Mouse (Mus musculus): ENCODE data around the gene Mettl25. TPM values are rescaled to one million over a fixed set of nuclear protein-coding genes. Genes with fewer than 3 reads are reported as not detected.
A peak's percentile ranks its signal among the peaks of the same experiment; 100 is the strongest.

Gene Mettl25
- polyA plus RNA-seq (2014; fragmentation: Nextera tagmentation; extraction: Ambion mirVana), result 11.0 and 12.2 TPM in 2 replicates

- H3K27ac ChIP-seq (replicated peaks in 1 of 2; ENCODE audit: control insufficient read depth in 1 of 2, insufficient read depth in 1 of 2, low read depth in 2 of 2, low read length in 2 of 2), result peak within 1 kb of the TSS; percentile 95 to 99
- H3K27me3 ChIP-seq (ENCODE audit: control insufficient read depth, insufficient read depth, low read length), result no peaks in the 10 kb centered on the region
- peak within 1 kb of the TSS; percentile 91 for H3K4me2 ChIP-seq (ENCODE audit: low read length)
- H3K9me3 ChIP-seq (ENCODE audit: control insufficient read depth, low read length), result no peaks in the 10 kb centered on the region
- H3K4me3 ChIP-seq (ENCODE audit: control insufficient read depth in 1 of 2, insufficient read depth in 1 of 2, low read depth in 1 of 2, low read length in 2 of 2), result peak within 1 kb of the TSS; percentile 71 to 84
- peaks cover 2 to 3% of the 10 kb centered on the region in 2 experiments for H3K4me1 ChIP-seq (ENCODE audit: control insufficient read depth in 2 of 2, insufficient read depth in 2 of 2, low read length in 2 of 2)
- peak within 1 kb of the TSS; percentile 84 for H3K9ac ChIP-seq (ENCODE audit: low read length)
- peaks cover 41% of the 10 kb centered on the region for H3K36me3 ChIP-seq (ENCODE audit: control insufficient read depth, insufficient read depth, low read length)
- under 1% methylated on average over 88 of the region's 90 CpGs for WGBS
- peak; percentile 98 for ATAC-seq (ENCODE audit: insufficient number of reproducible peaks, insufficient read depth, low FRiP score, low read depth)
Observed at GRCm38 (mm10) chr10:105840928-105841888, at the start of gene Mettl25, which contains the start of gene Ccdc59. Mettl25 (minus strand) TSS chr10:105841380. Ccdc59 (plus strand) TSS chr10:105841067.

- Histone ChIP-seq H3K27ac (replicated peaks in 1 of 2; ENCODE audit: control insufficient read depth in 1 of 2, insufficient read depth in 1 of 2, low read depth in 2 of 2, low read length in 2 of 2) (no peak overlapping the region), H3K9me3 (ENCODE audit: control insufficient read depth, low read length) (no peaks in the 10 kb centered on the region), H3K4me1 (ENCODE audit: control insufficient read depth in 2 of 2, insufficient read depth in 2 of 2, low read length in 2 of 2) (no peaks in the 10 kb centered on the region), H3K36me3 (ENCODE audit: control insufficient read depth, insufficient read depth, low read length) (no peaks in the 10 kb centered on the region), H3K27me3 (ENCODE audit: control insufficient read depth, insufficient read depth, low read length) (no peaks in the 10 kb centered on the region), H3K4me2 (ENCODE audit: low read length) (no peak overlapping the region), H3K4me3 (ENCODE audit: control insufficient read depth in 1 of 2, insufficient read depth in 1 of 2, low read depth in 1 of 2, low read length in 2 of 2) (no peak overlapping the region), H3K9ac (ENCODE audit: low read length) (no peak overlapping the region)
- no peak for ATAC-seq (ENCODE audit: insufficient number of reproducible peaks, insufficient read depth, low FRiP score, low read depth)
- WGBS, result 47% methylated on average over 4 of the region's 4 CpGs
Observed at GRCm38 (mm10) chr10:105867312-105867711, 26.1 kb upstream of the Mettl25 start.

GRCm38 (mm10) chr10:105851136-105851535 lies 10.0 kb upstream of the Mettl25 start:
- Histone ChIP-seq H3K9me3 (ENCODE audit: control insufficient read depth, low read length) (no peaks in the 10 kb centered on the region), H3K27ac (replicated peaks in 1 of 2; ENCODE audit: control insufficient read depth in 1 of 2, insufficient read depth in 1 of 2, low read depth in 2 of 2, low read length in 2 of 2) (peak overlapping the region; percentile 38 to 41; a peak in 3 of 4 replicates), H3K36me3 (ENCODE audit: control insufficient read depth, insufficient read depth, low read length) (peaks cover 41% of the 10 kb centered on the region), H3K4me1 (ENCODE audit: control insufficient read depth in 2 of 2, insufficient read depth in 2 of 2, low read length in 2 of 2) (peaks cover 2 to 7% of the 10 kb centered on the region in 2 experiments; a peak in 2 of 4 replicates), H3K9ac (ENCODE audit: low read length) (no peak overlapping the region), H3K4me3 (ENCODE audit: control insufficient read depth in 1 of 2, insufficient read depth in 1 of 2, low read depth in 1 of 2, low read length in 2 of 2) (no peak overlapping the region), H3K4me2 (ENCODE audit: low read length) (peak overlapping the region; percentile 37; the same call in 1 of the 2 replicates), H3K27me3 (ENCODE audit: control insufficient read depth, insufficient read depth, low read length) (no peaks in the 10 kb centered on the region)
- WGBS, result 28% methylated on average over 4 of the region's 4 CpGs
- no peak for ATAC-seq (ENCODE audit: insufficient number of reproducible peaks, insufficient read depth, low FRiP score, low read depth)

GRCm38 (mm10) chr10:105850286-105850685 lies 9.1 kb upstream of the Mettl25 start:
- Histone ChIP-seq H3K9ac (ENCODE audit: low read length) (no peak overlapping the region), H3K4me2 (ENCODE audit: low read length) (no peak overlapping the region), H3K4me1 (ENCODE audit: control insufficient read depth in 2 of 2, insufficient read depth in 2 of 2, low read length in 2 of 2) (peaks cover 2 to 7% of the 10 kb centered on the region in 2 experiments; a peak in 2 of 4 replicates), H3K9me3 (ENCODE audit: control insufficient read depth, low read length) (no peaks in the 10 kb centered on the region), H3K36me3 (ENCODE audit: control insufficient read depth, insufficient read depth, low read length) (peaks cover 49% of the 10 kb centered on the region), H3K27me3 (ENCODE audit: control insufficient read depth, insufficient read depth, low read length) (no peaks in the 10 kb centered on the region), H3K4me3 (ENCODE audit: control insufficient read depth in 1 of 2, insufficient read depth in 1 of 2, low read depth in 1 of 2, low read length in 2 of 2) (no peak overlapping the region), H3K27ac (replicated peaks in 1 of 2; ENCODE audit: control insufficient read depth in 1 of 2, insufficient read depth in 1 of 2, low read depth in 2 of 2, low read length in 2 of 2) (no peak overlapping the region)
- WGBS, result 77% methylated on average over 5 of the region's 5 CpGs
- no peak for ATAC-seq (ENCODE audit: insufficient number of reproducible peaks, insufficient read depth, low FRiP score, low read depth)

GRCm38 (mm10) chr10:105842574-105842973 lies 1.4 kb upstream of the Mettl25 start:
- no peak overlapping the region; a peak in 1 of 4 replicates for H3K4me3 ChIP-seq (ENCODE audit: control insufficient read depth in 1 of 2, insufficient read depth in 1 of 2, low read depth in 1 of 2, low read length in 2 of 2)
- ATAC-seq (ENCODE audit: insufficient number of reproducible peaks, insufficient read depth, low FRiP score, low read depth), result no peak
- 83% methylated on average over 7 of the region's 7 CpGs for WGBS

GRCm38 (mm10) chr10:105834627-105835228 lies 6.5 kb downstream of the Mettl25 start:
- Histone ChIP-seq H3K9me3 (ENCODE audit: control insufficient read depth, low read length) (no peaks in the 10 kb centered on the region), H3K36me3 (ENCODE audit: control insufficient read depth, insufficient read depth, low read length) (peaks cover 12% of the 10 kb centered on the region), H3K4me2 (ENCODE audit: low read length) (no peak overlapping the region), H3K9ac (ENCODE audit: low read length) (no peak overlapping the region), H3K4me3 (ENCODE audit: control insufficient read depth in 1 of 2, insufficient read depth in 1 of 2, low read depth in 1 of 2, low read length in 2 of 2) (no peak overlapping the region), H3K27ac (replicated peaks in 1 of 2; ENCODE audit: control insufficient read depth in 1 of 2, insufficient read depth in 1 of 2, low read depth in 2 of 2, low read length in 2 of 2) (no peak overlapping the region), H3K27me3 (ENCODE audit: control insufficient read depth, insufficient read depth, low read length) (no peaks in the 10 kb centered on the region), H3K4me1 (ENCODE audit: control insufficient read depth in 2 of 2, insufficient read depth in 2 of 2, low read length in 2 of 2) (no peaks in the 10 kb centered on the region)
- ATAC-seq (ENCODE audit: insufficient number of reproducible peaks, insufficient read depth, low FRiP score, low read depth), result no peak
- 61% methylated on average over 10 of the region's 10 CpGs for WGBS

More at GRCm38 (mm10) chr10:105842574-105842973, 1.4 kb upstream of the Mettl25 start:
- H3K36me3 ChIP-seq (ENCODE audit: control insufficient read depth, insufficient read depth, low read length), result peaks cover 55% of the 10 kb centered on the region
- H3K9me3 ChIP-seq (ENCODE audit: control insufficient read depth, low read length), result no peaks in the 10 kb centered on the region
- no peak overlapping the region for H3K9ac ChIP-seq (ENCODE audit: low read length)
- H3K4me1 ChIP-seq (ENCODE audit: control insufficient read depth in 2 of 2, insufficient read depth in 2 of 2, low read length in 2 of 2), result peaks cover 2 to 3% of the 10 kb centered on the region in 2 experiments
- H3K4me2 ChIP-seq (ENCODE audit: low read length), result peak overlapping the region; percentile 91
- no peak overlapping the region for H3K27ac ChIP-seq (replicated peaks in 1 of 2; ENCODE audit: control insufficient read depth in 1 of 2, insufficient read depth in 1 of 2, low read depth in 2 of 2, low read length in 2 of 2)
- H3K27me3 ChIP-seq (ENCODE audit: control insufficient read depth, insufficient read depth, low read length), result no peaks in the 10 kb centered on the region

- Histone ChIP-seq H3K4me2 (ENCODE audit: low read length) (no peak overlapping the region), H3K27me3 (ENCODE audit: control insufficient read depth, insufficient read depth, low read length) (no peaks in the 10 kb centered on the region), H3K4me3 (ENCODE audit: control insufficient read depth in 1 of 2, insufficient read depth in 1 of 2, low read depth in 1 of 2, low read length in 2 of 2) (no peak overlapping the region), H3K27ac (replicated peaks in 1 of 2; ENCODE audit: control insufficient read depth in 1 of 2, insufficient read depth in 1 of 2, low read depth in 2 of 2, low read length in 2 of 2) (no peak overlapping the region), H3K4me1 (ENCODE audit: control insufficient read depth in 2 of 2, insufficient read depth in 2 of 2, low read length in 2 of 2) (no peaks in the 10 kb centered on the region), H3K9ac (ENCODE audit: low read length) (no peak overlapping the region), H3K36me3 (ENCODE audit: control insufficient read depth, insufficient read depth, low read length) (no peaks in the 10 kb centered on the region), H3K9me3 (ENCODE audit: control insufficient read depth, low read length) (no peaks in the 10 kb centered on the region)
- WGBS, result 85% methylated on average over 7 of the region's 7 CpGs
- ATAC-seq (ENCODE audit: insufficient number of reproducible peaks, insufficient read depth, low FRiP score, low read depth), result no peak
Observed at GRCm38 (mm10) chr10:105806259-105807010, 34.7 kb downstream of the Mettl25 start.
